Comparison of ENCODE assay signal across 18 mouse cellular contexts in the genomic region with DNA sequence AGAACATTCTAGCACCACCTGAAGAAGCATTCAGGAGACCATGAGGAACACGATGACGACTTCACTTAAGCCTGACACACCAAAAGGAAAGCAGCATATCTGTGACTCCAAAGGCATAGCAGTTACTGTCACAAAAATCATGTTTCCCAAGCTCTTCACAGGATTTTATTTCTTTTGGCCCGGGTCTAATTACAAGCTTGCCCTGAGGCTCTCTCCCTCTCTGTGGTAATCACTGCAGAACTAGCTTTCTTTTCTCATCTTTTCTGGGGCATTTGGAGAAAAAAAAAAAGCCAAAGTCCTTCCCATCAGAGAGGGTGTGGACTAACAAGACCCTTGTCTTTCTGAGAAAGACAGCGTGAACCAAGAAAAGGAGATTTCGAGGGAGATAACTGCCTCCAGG.
DNase-seq lines count a peak whose midpoint lies in the region; ATAC-seq and TF ChIP-seq lines count a peak whose summit lies in the region.
"Had no signal": no experiment of that assay in that cellular context is flagged by ENCODE, and none has a peak within 500 bp of the region (broad histone marks: within the 10 kb centered on the region; RNA-seq: fewer than 3 reads in every experiment).

No protein-coding gene starts in this region.

- no peak overlapping the region for H3K4me2 ChIP-seq in embryonic facial prominence, embryonic 13.5 days
- H3K4me2 ChIP-seq in kidney, postnatal 0 days (ENCODE audit: low read length), result no peak overlapping the region
- no peak overlapping the region for H3K4me2 ChIP-seq in midbrain, embryonic 14.5 days (ENCODE audit: low read length)
- no peak overlapping the region for H3K4me2 ChIP-seq in midbrain, embryonic 11.5 days
- H3K4me2 ChIP-seq in midbrain, postnatal 0 days (ENCODE audit: low read depth, low read length, poor library complexity, severe bottlenecking), result no peak overlapping the region
- H3K4me2 ChIP-seq: embryonic facial prominence, embryonic 12.5 days; heart, embryonic 15.5 days; liver, embryonic 13.5 days had no signal

- peaks cover 61% of the 10 kb centered on the region for H3K4me1 ChIP-seq in embryonic facial prominence, embryonic 13.5 days
- H3K4me1 ChIP-seq in embryonic facial prominence, embryonic 10.5 days, result peaks cover 70% of the 10 kb centered on the region
- peaks cover 26% of the 10 kb centered on the region; the same call in 1 of the 2 replicates for H3K4me1 ChIP-seq in kidney, postnatal 0 days (replicated peaks; ENCODE audit: insufficient read depth, low read length)
- peaks cover 74% of the 10 kb centered on the region for H3K4me1 ChIP-seq in midbrain, embryonic 14.5 days (ENCODE audit: control insufficient read depth, insufficient read depth, low read length)
- H3K4me1 ChIP-seq in midbrain, embryonic 11.5 days (ENCODE audit: control insufficient read depth, insufficient read depth, low read length), result peaks cover 35% of the 10 kb centered on the region
- peaks cover 19% of the 10 kb centered on the region for H3K4me1 ChIP-seq in midbrain, postnatal 0 days (ENCODE audit: insufficient read depth, low read length)

- 43% methylated on average over 5 of the region's 5 CpGs for WGBS in embryonic facial prominence, embryonic 13.5 days
- 67% methylated on average over 5 of the region's 5 CpGs for WGBS in embryonic facial prominence, embryonic 10.5 days
- 63% methylated on average over 5 of the region's 5 CpGs for WGBS in kidney, postnatal 0 days
- WGBS in midbrain, embryonic 14.5 days, result 72% methylated on average over 5 of the region's 5 CpGs
- 89% methylated on average over 5 of the region's 5 CpGs for WGBS in midbrain, embryonic 11.5 days
- 54% methylated on average over 5 of the region's 5 CpGs for WGBS in midbrain, postnatal 0 days

- no peak for TF ChIP-seq CTCF in kidney, postnatal 0 days (IDR thresholded peaks at IDR 0.05; ENCODE audit: low read depth)
- TF ChIP-seq CTCF in midbrain, postnatal 0 days (IDR thresholded peaks at IDR 0.05), result no peak

- DNase-seq in embryonic facial prominence, embryonic 10.5 days (ENCODE audit: low spot score), result no peak
- DNase-seq in kidney, postnatal 0 days (ENCODE audit: low spot score), result peak; percentile 37
- no peak for DNase-seq in kidney, adult 18-20 months
- no peak for DNase-seq in midbrain, embryonic 14.5 days
- DNase-seq in midbrain, embryonic 11.5 days (ENCODE audit: low spot score, missing footprints), result no peak
- no peak for DNase-seq in midbrain, postnatal 0 days (ENCODE audit: low spot score)
- no peak for DNase-seq in left cerebral cortex, adult 9 months (ENCODE audit: low spot score in 2 of 2)
- DNase-seq: cerebellum, adult 11-12 months; cerebellum, postnatal 36 days; layer of hippocampus, adult 9-11 months; liver, embryonic 13.5 days; lung, postnatal 10 days; thymus, postnatal 36 days had no signal

- H3K9ac ChIP-seq in embryonic facial prominence, embryonic 13.5 days, result no peak overlapping the region
- H3K9ac ChIP-seq in kidney, postnatal 0 days (ENCODE audit: low read depth, low read length), result no peak overlapping the region
- H3K9ac ChIP-seq in midbrain, embryonic 14.5 days (replicated peaks; ENCODE audit: low read length), result no peak overlapping the region
- no peak overlapping the region for H3K9ac ChIP-seq in midbrain, embryonic 11.5 days (ENCODE audit: low read length)
- H3K9ac ChIP-seq in midbrain, postnatal 0 days (replicated peaks; ENCODE audit: low read length, poor library complexity, severe bottlenecking), result no peak overlapping the region
- H3K9ac ChIP-seq: embryonic facial prominence, embryonic 12.5 days; heart, embryonic 15.5 days; liver, embryonic 13.5 days had no signal

- H3K36me3 ChIP-seq in embryonic facial prominence, embryonic 13.5 days, result no peaks in the 10 kb centered on the region
- H3K36me3 ChIP-seq in embryonic facial prominence, embryonic 10.5 days (replicated peaks), result peaks cover 4% of the 10 kb centered on the region
- H3K36me3 ChIP-seq in kidney, postnatal 0 days (ENCODE audit: insufficient read depth, low read length), result no peaks in the 10 kb centered on the region
- H3K36me3 ChIP-seq in midbrain, embryonic 14.5 days (ENCODE audit: control insufficient read depth, insufficient read depth, low read length), result no peaks in the 10 kb centered on the region
- no peaks in the 10 kb centered on the region for H3K36me3 ChIP-seq in midbrain, embryonic 11.5 days (ENCODE audit: control insufficient read depth, insufficient read depth, low read length)
- no peaks in the 10 kb centered on the region for H3K36me3 ChIP-seq in midbrain, postnatal 0 days (ENCODE audit: insufficient read depth, low read length)
- H3K36me3 ChIP-seq: embryonic facial prominence, embryonic 12.5 days; heart, embryonic 15.5 days; liver, embryonic 13.5 days had no signal

- ATAC-seq in embryonic facial prominence, embryonic 13.5 days (ENCODE audit: insufficient number of reproducible peaks, insufficient read depth, low FRiP score, low TSS enrichment, low read depth), result no peak
- no peak for ATAC-seq in kidney, postnatal 0 days (replicated peaks; ENCODE audit: low FRiP score, low read depth)
- no peak for ATAC-seq in midbrain, embryonic 14.5 days (ENCODE audit: low FRiP score, low TSS enrichment)
- ATAC-seq in midbrain, embryonic 11.5 days (ENCODE audit: low FRiP score), result no peak
- ATAC-seq in midbrain, postnatal 0 days (ENCODE audit: low FRiP score), result no peak

- H3K27ac ChIP-seq in embryonic facial prominence, embryonic 13.5 days, result peak overlapping the region; percentile 39; the same call in 1 of the 2 replicates
- no peak overlapping the region for H3K27ac ChIP-seq in embryonic facial prominence, embryonic 10.5 days (replicated peaks)
- no peak overlapping the region for H3K27ac ChIP-seq in kidney, postnatal 0 days
- peak overlapping the region; percentile 52; the same call in 1 of the 2 replicates for H3K27ac ChIP-seq in midbrain, embryonic 14.5 days (replicated peaks; ENCODE audit: low read depth, low read length)
- H3K27ac ChIP-seq in midbrain, embryonic 11.5 days (ENCODE audit: low read depth, low read length), result no peak overlapping the region
- peak overlapping the region; percentile 38; the same call in 1 of the 2 replicates for H3K27ac ChIP-seq in midbrain, postnatal 0 days (ENCODE audit: low read depth, low read length)
- H3K27ac ChIP-seq: embryonic facial prominence, embryonic 12.5 days; heart, adult 2 months; heart, embryonic 15.5 days; liver, embryonic 13.5 days had no signal

- no peaks in the 10 kb centered on the region for H3K9me3 ChIP-seq in embryonic facial prominence, embryonic 13.5 days
- no peaks in the 10 kb centered on the region for H3K9me3 ChIP-seq in embryonic facial prominence, embryonic 10.5 days
- H3K9me3 ChIP-seq in kidney, postnatal 0 days (replicated peaks; ENCODE audit: low read length), result no peaks in the 10 kb centered on the region
- H3K9me3 ChIP-seq in midbrain, embryonic 14.5 days (ENCODE audit: control insufficient read depth, low read length), result no peaks in the 10 kb centered on the region
- no peaks in the 10 kb centered on the region for H3K9me3 ChIP-seq in midbrain, embryonic 11.5 days (ENCODE audit: control insufficient read depth, low read length)
- H3K9me3 ChIP-seq in midbrain, postnatal 0 days (ENCODE audit: low read length), result no peaks in the 10 kb centered on the region
- H3K9me3 ChIP-seq: embryonic facial prominence, embryonic 12.5 days; heart, embryonic 15.5 days; liver, embryonic 13.5 days had no signal

- no peaks in the 10 kb centered on the region for H3K27me3 ChIP-seq in embryonic facial prominence, embryonic 13.5 days
- H3K27me3 ChIP-seq in embryonic facial prominence, embryonic 10.5 days (replicated peaks; ENCODE audit: low read depth, poor library complexity, severe bottlenecking), result no peaks in the 10 kb centered on the region
- H3K27me3 ChIP-seq in kidney, postnatal 0 days (ENCODE audit: insufficient read depth, low read length), result no peaks in the 10 kb centered on the region
- no peaks in the 10 kb centered on the region for H3K27me3 ChIP-seq in midbrain, embryonic 14.5 days (ENCODE audit: control insufficient read depth, insufficient read depth, low read length)
- H3K27me3 ChIP-seq in midbrain, embryonic 11.5 days (ENCODE audit: control insufficient read depth, insufficient read depth, low read length), result no peaks in the 10 kb centered on the region
- no peaks in the 10 kb centered on the region for H3K27me3 ChIP-seq in midbrain, postnatal 0 days (ENCODE audit: insufficient read depth, low read length)
- H3K27me3 ChIP-seq: CH12.LX; embryonic facial prominence, embryonic 12.5 days; heart, embryonic 15.5 days; liver, embryonic 13.5 days had no signal

- H3K4me3 ChIP-seq in embryonic facial prominence, embryonic 13.5 days, result no peak overlapping the region
- H3K4me3 ChIP-seq in embryonic facial prominence, embryonic 10.5 days, result no peak overlapping the region
- H3K4me3 ChIP-seq in kidney, postnatal 0 days (replicated peaks; ENCODE audit: low read depth, low read length), result no peak overlapping the region
- H3K4me3 ChIP-seq in midbrain, embryonic 14.5 days (replicated peaks; ENCODE audit: low read depth, low read length), result no peak overlapping the region
- no peak overlapping the region for H3K4me3 ChIP-seq in midbrain, embryonic 11.5 days (ENCODE audit: low read depth, low read length)
- no peak overlapping the region for H3K4me3 ChIP-seq in midbrain, postnatal 0 days (ENCODE audit: low read depth, low read length)
- H3K4me3 ChIP-seq: embryonic facial prominence, embryonic 12.5 days; heart, adult 2 months; heart, embryonic 15.5 days; liver, embryonic 13.5 days had no signal

Comparison
In these comparisons a context has a peak if more than half of its experiments do, and no peak if none do; other contexts are left out.
1. H3K27ac ChIP-seq: peak in embryonic facial prominence, embryonic 13.5 days (single experiment), midbrain, embryonic 14.5 days (single experiment) and midbrain, postnatal 0 days (single experiment); none in embryonic facial prominence, embryonic 10.5 days (single experiment), kidney, postnatal 0 days (single experiment) and midbrain, embryonic 11.5 days (single experiment).